9 mouse cellular contexts compared by ENCODE assay signal in genomic region chr1:189080797-189081196, GRCm38 (mm10).
DNase-seq lines count a peak whose midpoint lies in the region; ATAC-seq lines count a peak whose summit lies in the region.
"Had no signal": no experiment of that assay in that cellular context is flagged by ENCODE, and none has a peak within 500 bp of the region (broad histone marks: within the 10 kb centered on the region; RNA-seq: fewer than 3 reads in every experiment).

No protein-coding gene starts in this region.

- H3K9ac ChIP-seq in hindbrain, embryonic 16.5 days (ENCODE audit: low read depth, low read length): no peak overlapping the region
- no peak overlapping the region for H3K9ac ChIP-seq in stomach, embryonic 15.5 days

- ATAC-seq in hindbrain, embryonic 16.5 days: peak; percentile 67
- ATAC-seq in stomach, embryonic 15.5 days (ENCODE audit: insufficient read depth, low FRiP score, low read depth): no peak

- 17% methylated on average over 9 of the region's 9 CpGs for WGBS in hindbrain, embryonic 16.5 days
- WGBS in stomach, embryonic 15.5 days: 19% methylated on average over 9 of the region's 9 CpGs

- intact Hi-C loops in heart, postnatal 25 days (cut with DNase I): loop anchor here (1.0 to 5.0 kb wide), 2 partner anchors 53 to 498 kb away; no protein-coding TSS in a partner anchor
- intact Hi-C loops in left cerebral cortex, postnatal 14 days (cut with DNase I): no loop called here

- H3K4me3 ChIP-seq in hindbrain, embryonic 16.5 days (ENCODE audit: low read length): no peak overlapping the region
- no peak overlapping the region for H3K4me3 ChIP-seq in stomach, embryonic 15.5 days (replicated peaks)

- no peaks in the 10 kb centered on the region for H3K27me3 ChIP-seq in hindbrain, embryonic 16.5 days (replicated peaks; ENCODE audit: control insufficient read depth, insufficient read depth, low read length)
- 0 out of 2 replicates have a peak, but pooled peaks cover 3% of the 10 kb centered on the region for H3K27me3 ChIP-seq in stomach, embryonic 15.5 days (replicated peaks)

- H3K9me3 ChIP-seq in hindbrain, embryonic 16.5 days (ENCODE audit: control insufficient read depth, low read length): peaks cover 4% of the 10 kb centered on the region
- H3K9me3 ChIP-seq in stomach, embryonic 15.5 days: no peaks in the 10 kb centered on the region

- H3K27ac ChIP-seq in hindbrain, embryonic 16.5 days (ENCODE audit: low read depth, low read length): no peak overlapping the region
- no peak overlapping the region for H3K27ac ChIP-seq in stomach, embryonic 15.5 days

- 0 out of 2 replicates have a peak, but pooled peaks cover 2% of the 10 kb centered on the region for H3K4me1 ChIP-seq in hindbrain, embryonic 16.5 days (ENCODE audit: control insufficient read depth, insufficient read depth, low read depth, low read length)
- no peaks in the 10 kb centered on the region for H3K4me1 ChIP-seq in stomach, embryonic 15.5 days

- H3K4me2 ChIP-seq in hindbrain, embryonic 16.5 days (ENCODE audit: low read length): 0 out of 2 replicates have a peak overlapping the region, but pooled peaks have one; percentile 16
- peak overlapping the region; percentile 27; the same call in 1 of the 2 replicates for H3K4me2 ChIP-seq in stomach, embryonic 15.5 days

- peak; percentile 94 for DNase-seq in heart, adult 11 months
- DNase-seq in heart, postnatal 25 days (ENCODE audit: low spot score): no peak
- peak; percentile 86 to 87 for DNase-seq in cerebellum, postnatal 10 days
- peak; percentile 31 for DNase-seq in gastrocnemius, adult 18-20 months (ENCODE audit: low spot score)
- DNase-seq in left cerebral cortex, postnatal 14 days (ENCODE audit: low spot score in 2 of 2): peak; percentile 20 to 34
- DNase-seq in mesoderm, embryonic 11.5 days (ENCODE audit: low read depth, low spot score): peak; percentile 79

- no peaks in the 10 kb centered on the region for H3K36me3 ChIP-seq in hindbrain, embryonic 16.5 days (ENCODE audit: control insufficient read depth, insufficient read depth, low read length)
- H3K36me3 ChIP-seq in stomach, embryonic 15.5 days: no peaks in the 10 kb centered on the region
- H3K36me3 ChIP-seq: G1E had no signal
